ENCODE assay signal across 9 mouse cellular contexts in genomic region chr4:148846203-148846602, GRCm38 (mm10). TPM values are rescaled to one million over a fixed set of nuclear protein-coding genes. Genes with fewer than 3 reads are reported as not detected.
DNase-seq lines count a peak whose midpoint lies in the region; ATAC-seq lines count a peak whose summit lies in the region.
"Had no signal": no experiment of that assay in that cellular context is flagged by ENCODE, and none has a peak within 500 bp of the region (broad histone marks: within the 10 kb centered on the region; RNA-seq: fewer than 3 reads in every experiment).

No protein-coding gene starts in this region.

- no peaks in the 10 kb centered on the region for H3K36me3 ChIP-seq in intestine, embryonic 16.5 days (ENCODE audit: control insufficient read depth, insufficient read depth, low read length)
- no peaks in the 10 kb centered on the region for H3K36me3 ChIP-seq in intestine, embryonic 15.5 days
- H3K36me3 ChIP-seq in heart, embryonic 13.5 days = peaks cover 4% of the 10 kb centered on the region; the same call in 1 of the 2 replicates
- no peaks in the 10 kb centered on the region for H3K36me3 ChIP-seq in midbrain, embryonic 13.5 days
- H3K36me3 ChIP-seq: liver, embryonic 13.5 days had no signal

- no peaks in the 10 kb centered on the region for H3K27me3 ChIP-seq in intestine, embryonic 16.5 days (replicated peaks; ENCODE audit: control insufficient read depth, insufficient read depth, low read length)
- H3K27me3 ChIP-seq in intestine, embryonic 15.5 days (replicated peaks) = no peaks in the 10 kb centered on the region
- 0 out of 2 replicates have a peak, but pooled peaks cover 3% of the 10 kb centered on the region for H3K27me3 ChIP-seq in heart, embryonic 13.5 days (replicated peaks)
- peaks cover 71% of the 10 kb centered on the region for H3K27me3 ChIP-seq in midbrain, embryonic 13.5 days

- ATAC-seq in intestine, embryonic 16.5 days = no peak
- no peak for ATAC-seq in intestine, embryonic 15.5 days
- no peak for ATAC-seq in heart, embryonic 13.5 days (ENCODE audit: extremely low read depth, insufficient number of reproducible peaks, low FRiP score, low TSS enrichment)
- no peak for ATAC-seq in megakaryocyte progenitor cell, adult 5-6 weeks (replicated peaks; ENCODE audit: poor library complexity)
- ATAC-seq in midbrain, embryonic 13.5 days = no peak

- H3K9ac ChIP-seq in intestine, embryonic 16.5 days (ENCODE audit: low read depth, low read length) = 0 out of 2 replicates have a peak overlapping the region, but pooled peaks have one; percentile 4
- no peak overlapping the region for H3K9ac ChIP-seq in intestine, embryonic 15.5 days
- 0 out of 2 replicates have a peak overlapping the region, but pooled peaks have one; percentile 41 for H3K9ac ChIP-seq in heart, embryonic 13.5 days
- H3K9ac ChIP-seq in midbrain, embryonic 13.5 days (replicated peaks) = no peak overlapping the region
- H3K9ac ChIP-seq: liver, embryonic 13.5 days had no signal

- no peak overlapping the region for H3K4me2 ChIP-seq in intestine, embryonic 16.5 days (ENCODE audit: low read depth, low read length)
- no peak overlapping the region for H3K4me2 ChIP-seq in intestine, embryonic 15.5 days (replicated peaks)
- peak overlapping the region; percentile 24; the same call in 1 of the 2 replicates for H3K4me2 ChIP-seq in heart, embryonic 13.5 days
- no peak overlapping the region for H3K4me2 ChIP-seq in midbrain, embryonic 13.5 days (replicated peaks)
- H3K4me2 ChIP-seq: liver, embryonic 13.5 days had no signal

- WGBS in intestine, embryonic 16.5 days = 58% methylated on average over 9 of the region's 9 CpGs
- 55% methylated on average over 9 of the region's 9 CpGs for WGBS in intestine, embryonic 15.5 days
- WGBS in heart, embryonic 13.5 days = 43% methylated on average over 9 of the region's 9 CpGs
- 67% methylated on average over 8 of the region's 9 CpGs for WGBS in midbrain, embryonic 13.5 days

- H3K4me1 ChIP-seq in intestine, embryonic 16.5 days (ENCODE audit: control insufficient read depth, insufficient read depth, low read length) = no peaks in the 10 kb centered on the region; the same call in 1 of the 2 replicates
- H3K4me1 ChIP-seq in intestine, embryonic 15.5 days (replicated peaks) = no peaks in the 10 kb centered on the region; the same call in 1 of the 2 replicates
- H3K4me1 ChIP-seq in heart, embryonic 13.5 days = peaks cover 49% of the 10 kb centered on the region
- peaks cover 26% of the 10 kb centered on the region for H3K4me1 ChIP-seq in midbrain, embryonic 13.5 days (replicated peaks)

- peak; percentile 29 for DNase-seq in brain, adult 2 months (ENCODE audit: low read depth, low spot score)
- DNase-seq in kidney, postnatal 4 days = peak; percentile 43 to 61
- peak; percentile 86 for DNase-seq in lung, postnatal 25 days (ENCODE audit: low spot score)
- DNase-seq: liver, embryonic 13.5 days had no signal

- no peak overlapping the region for H3K27ac ChIP-seq in intestine, embryonic 16.5 days (ENCODE audit: low read length)
- no peak overlapping the region for H3K27ac ChIP-seq in intestine, embryonic 15.5 days
- no peak overlapping the region for H3K27ac ChIP-seq in heart, embryonic 13.5 days (replicated peaks)
- H3K27ac ChIP-seq in midbrain, embryonic 13.5 days = no peak overlapping the region
- H3K27ac ChIP-seq: liver, embryonic 13.5 days had no signal

- no peak overlapping the region for H3K4me3 ChIP-seq in intestine, embryonic 16.5 days (ENCODE audit: low read length)
- no peak overlapping the region for H3K4me3 ChIP-seq in intestine, embryonic 15.5 days (replicated peaks)
- no peak overlapping the region for H3K4me3 ChIP-seq in heart, embryonic 13.5 days
- no peak overlapping the region for H3K4me3 ChIP-seq in midbrain, embryonic 13.5 days (replicated peaks)
- H3K4me3 ChIP-seq: liver, embryonic 13.5 days had no signal

- no peaks in the 10 kb centered on the region for H3K9me3 ChIP-seq in intestine, embryonic 16.5 days (ENCODE audit: control insufficient read depth, low read length)
- H3K9me3 ChIP-seq in intestine, embryonic 15.5 days = no peaks in the 10 kb centered on the region
- no peaks in the 10 kb centered on the region for H3K9me3 ChIP-seq in heart, embryonic 13.5 days
- H3K9me3 ChIP-seq in midbrain, embryonic 13.5 days = no peaks in the 10 kb centered on the region
- H3K9me3 ChIP-seq: liver, embryonic 13.5 days had no signal

RNA-seq across cellular contexts. Expression of gene Casz1, which starts 42.0 kb away (rescaled TPM):
- polyA plus RNA-seq in intestine, embryonic 16.5 days (2015; fragmentation: Nextera tagmentation; extraction: Ambion mirVana) = 4.7 and 5.9 TPM in 2 replicates
- 4.4 and 6.0 TPM in 2 replicates for polyA plus RNA-seq in intestine, embryonic 15.5 days (2015; fragmentation: Nextera tagmentation; extraction: Ambion mirVana)
- polyA plus RNA-seq in heart, embryonic 13.5 days (2015; fragmentation: Nextera tagmentation; extraction: Ambion mirVana) = 18.3 and 20.2 TPM in 2 replicates
- total RNA-seq in megakaryocyte progenitor cell, adult 5-6 weeks (2015) = 4.7 and 5.5 TPM in 2 replicates
- 2.4 and 3.5 TPM in 2 replicates for total RNA-seq in megakaryocyte progenitor cell, adult 5-6 weeks (2017)
- 2.7 and 3.8 TPM in 2 replicates for polyA plus RNA-seq in midbrain, embryonic 13.5 days (2015; fragmentation: Nextera tagmentation; extraction: Ambion mirVana)

Comparison
In these comparisons a context has a peak if more than half of its experiments do, and no peak if none do; other contexts are left out.
1. H3K9ac ChIP-seq: peak in intestine, embryonic 16.5 days (single experiment) and heart, embryonic 13.5 days (single experiment); none in intestine, embryonic 15.5 days (single experiment) and midbrain, embryonic 13.5 days (single experiment).
2. DNase-seq: peak in every context shown above with its lines; median percentile 86 in lung, postnatal 25 days; 52 in kidney, postnatal 4 days; 29 in brain, adult 2 months.